Mouse (Mus musculus): ENCODE data around the gene Lrpprc. TPM values are rescaled to one million over a fixed set of nuclear protein-coding genes. Genes with fewer than 3 reads are reported as not detected.
A peak's percentile ranks its signal among the peaks of the same experiment; 100 is the strongest.

The Lrpprc gene
- total RNA-seq, 1 experiment from 2014 or later: 86.6 TPM

- no peak for ATAC-seq (replicated peaks; ENCODE audit: low read depth, poor library complexity, severe bottlenecking)
Measured at GRCm38 (mm10) chr17:84775291-84775690, 15.3 kb downstream of the Lrpprc start.

GRCm38 (mm10) chr17:84771882-84772281 is 18.7 kb downstream of the Lrpprc start:
- no peak for ATAC-seq (replicated peaks; ENCODE audit: low read depth, poor library complexity, severe bottlenecking)

- ATAC-seq (replicated peaks; ENCODE audit: low read depth, poor library complexity, severe bottlenecking): no peak
Measured at GRCm38 (mm10) chr17:84758971-84759370, 31.6 kb downstream of the Lrpprc start.

- ATAC-seq (replicated peaks; ENCODE audit: low read depth, poor library complexity, severe bottlenecking): peak; percentile 72
Measured at GRCm38 (mm10) chr17:84758374-84758773, 32.2 kb downstream of the Lrpprc start.

- ATAC-seq (replicated peaks; ENCODE audit: low read depth, poor library complexity, severe bottlenecking): no peak
Measured at GRCm38 (mm10) chr17:84756090-84756489, 34.5 kb downstream of the Lrpprc start.

GRCm38 (mm10) chr17:84753489-84753888 is 37.1 kb downstream of the Lrpprc start:
- no peak for ATAC-seq (replicated peaks; ENCODE audit: low read depth, poor library complexity, severe bottlenecking)

GRCm38 (mm10) chr17:84752286-84752685 is 38.3 kb downstream of the Lrpprc start:
- no peak for ATAC-seq (replicated peaks; ENCODE audit: low read depth, poor library complexity, severe bottlenecking)

GRCm38 (mm10) chr17:84751630-84752191 is 38.9 kb downstream of the Lrpprc start:
- ATAC-seq (replicated peaks; ENCODE audit: low read depth, poor library complexity, severe bottlenecking): no peak

- no peak for ATAC-seq (replicated peaks; ENCODE audit: low read depth, poor library complexity, severe bottlenecking)
Measured at GRCm38 (mm10) chr17:84750130-84750529, 40.5 kb downstream of the Lrpprc start.

- no peak for ATAC-seq (replicated peaks; ENCODE audit: low read depth, poor library complexity, severe bottlenecking)
Measured at GRCm38 (mm10) chr17:84749297-84749696, 41.3 kb downstream of the Lrpprc start.

GRCm38 (mm10) chr17:84748152-84748682 is 42.4 kb downstream of the Lrpprc start:
- no peak for ATAC-seq (replicated peaks; ENCODE audit: low read depth, poor library complexity, severe bottlenecking)

- ATAC-seq (replicated peaks; ENCODE audit: low read depth, poor library complexity, severe bottlenecking): no peak
Measured at GRCm38 (mm10) chr17:84747212-84747611, 43.4 kb downstream of the Lrpprc start.

- no peak for ATAC-seq (replicated peaks; ENCODE audit: low read depth, poor library complexity, severe bottlenecking)
Measured at GRCm38 (mm10) chr17:84745001-84745400, 45.6 kb downstream of the Lrpprc start.

GRCm38 (mm10) chr17:84744256-84744655 is 46.3 kb downstream of the Lrpprc start:
- ATAC-seq (replicated peaks; ENCODE audit: low read depth, poor library complexity, severe bottlenecking): no peak

- no peak for ATAC-seq (replicated peaks; ENCODE audit: low read depth, poor library complexity, severe bottlenecking)
Measured at GRCm38 (mm10) chr17:84738073-84738797, 52.4 kb downstream of the Lrpprc start.

- no peak for ATAC-seq (replicated peaks; ENCODE audit: low read depth, poor library complexity, severe bottlenecking)
Measured at GRCm38 (mm10) chr17:84736719-84737118, 53.9 kb downstream of the Lrpprc start.

- no peak; the same call in 1 of the 2 replicates for ATAC-seq (replicated peaks; ENCODE audit: low read depth, poor library complexity, severe bottlenecking)
Measured at GRCm38 (mm10) chr17:84732612-84733011, 58.0 kb downstream of the Lrpprc start.

GRCm38 (mm10) chr17:84731361-84731760 is 59.2 kb downstream of the Lrpprc start:
- no peak for ATAC-seq (replicated peaks; ENCODE audit: low read depth, poor library complexity, severe bottlenecking)

GRCm38 (mm10) chr17:84729140-84729539 is 61.4 kb downstream of the Lrpprc start:
- ATAC-seq (replicated peaks; ENCODE audit: low read depth, poor library complexity, severe bottlenecking): no peak

GRCm38 (mm10) chr17:84728201-84728911 is 62.2 kb downstream of the Lrpprc start:
- peak; percentile 54; the same call in 1 of the 2 replicates for ATAC-seq (replicated peaks; ENCODE audit: low read depth, poor library complexity, severe bottlenecking)

- no peak for ATAC-seq (replicated peaks; ENCODE audit: low read depth, poor library complexity, severe bottlenecking)
Measured at GRCm38 (mm10) chr17:84725163-84725562, 65.4 kb downstream of the Lrpprc start.
